Mouse (Mus musculus) cerebellum, adult 2 months (tissue): ENCODE results near the gene Fam174b. TPM values are rescaled to one million over a fixed set of nuclear protein-coding genes. Genes with fewer than 3 reads are reported as not detected.

Source experiments
- DNase-seq, 2 experiments: peaks; one replicate each; pipeline ENCODE4 v3.0.0; 2021
- H3K27ac ChIP-seq: fragments of 200-500 bp; 2 replicates; pipeline ENCODE4 v1.5.1; 2012; ENCODE audit warnings: low read length, control low read depth, inconsistent platforms; ENCODE audit not compliant: insufficient read depth
- H3K27me3 ChIP-seq: fragments of 200-500 bp; 2 replicates; pipeline ENCODE4 v1.6.1; 2012; ENCODE audit warnings: inconsistent platforms, mild to moderate bottlenecking, low read length, moderate library complexity; ENCODE audit not compliant: control insufficient read depth, insufficient read depth
- H3K4me1 ChIP-seq: fragments of 200-500 bp; 2 replicates; pipeline ENCODE4 v1.6.1; 2011; ENCODE audit warnings: low read length; ENCODE audit not compliant: control insufficient read depth, insufficient read depth
- H3K4me3 ChIP-seq: fragments of 200-500 bp; replicated peaks from 2 replicates; pipeline ENCODE3; 2011; ENCODE audit warnings: mild to moderate bottlenecking, low read depth, low read length, control low read depth; ENCODE audit not compliant: insufficient read depth
- CTCF ChIP-seq: fragments of 200-500 bp; IDR thresholded peaks from 2 replicates; pipeline ENCODE4 v1.5.1; 2011; ENCODE audit warnings: low read depth, mild to moderate bottlenecking, control low read depth, low read length, moderate library complexity, borderline replicate concordance; ENCODE audit not compliant: insufficient read depth
- POLR2A ChIP-seq: fragments of 200-500 bp; IDR thresholded peaks from 2 replicates; pipeline ENCODE4 v1.6.1; 2011; ENCODE audit warnings: low read length, control low read depth, borderline replicate concordance; ENCODE audit not compliant: insufficient read depth
- WGBS: fragments of 180-500 bp; shearing (Covaris S2); methylation state at CpG from one replicate; pipeline ENCODE4 v1.1.7; 2018; 5-methylcytosine and 5-hydroxymethylcytosine counted together
- polyA plus RNA-seq: library from polyadenylated mRNA; depleted of rRNA; stranded (reverse); fragments of >200 nt; gene quantifications from 2 replicates; pipeline ENCODE4 v1.2.3, GENCODE M21; 2012

Gene Fam174b
- polyA plus RNA-seq, 1 experiment = 25.1 TPM

- Histone ChIP-seq H3K4me1 (no peaks in the 10 kb centered on the region), H3K4me3 (no peak overlapping the region), H3K27me3 (peaks cover 1% of the 10 kb centered on the region; the same call in 1 of the 2 replicates), H3K27ac (no peak overlapping the region)
- TF ChIP-seq CTCF (no peak), POLR2A (no peak)
- WGBS = 84% methylated on average over 8 of the region's 8 CpGs
- no peak for DNase-seq
Measured at GRCm38 (mm10) chr7:73743144-73743543, 3.0 kb downstream of the Fam174b start.

- 84% methylated on average over 10 of the region's 10 CpGs for WGBS
- TF ChIP-seq POLR2A (no peak), CTCF (no peak)
- H3K27me3 ChIP-seq = peaks cover 1% of the 10 kb centered on the region; the same call in 1 of the 2 replicates
Measured at GRCm38 (mm10) chr7:73743831-73744370, 3.8 kb downstream of the Fam174b start.

GRCm38 (mm10) chr7:73745903-73746302 is 5.8 kb downstream of the Fam174b start:
- H3K4me1 ChIP-seq = no peaks in the 10 kb centered on the region
- TF ChIP-seq POLR2A (no peak), CTCF (no peak)
- no peak for DNase-seq
- WGBS = 49% methylated on average over 5 of the region's 5 CpGs
- H3K27me3 ChIP-seq = no peaks in the 10 kb centered on the region
- H3K27ac ChIP-seq = no peak overlapping the region
- no peak overlapping the region for H3K4me3 ChIP-seq

More at GRCm38 (mm10) chr7:73743831-73744370, 3.8 kb downstream of the Fam174b start:
- no peak for DNase-seq
- H3K4me1 ChIP-seq = no peaks in the 10 kb centered on the region
- H3K4me3 ChIP-seq = no peak overlapping the region
- H3K27ac ChIP-seq = no peak overlapping the region

DNA sequence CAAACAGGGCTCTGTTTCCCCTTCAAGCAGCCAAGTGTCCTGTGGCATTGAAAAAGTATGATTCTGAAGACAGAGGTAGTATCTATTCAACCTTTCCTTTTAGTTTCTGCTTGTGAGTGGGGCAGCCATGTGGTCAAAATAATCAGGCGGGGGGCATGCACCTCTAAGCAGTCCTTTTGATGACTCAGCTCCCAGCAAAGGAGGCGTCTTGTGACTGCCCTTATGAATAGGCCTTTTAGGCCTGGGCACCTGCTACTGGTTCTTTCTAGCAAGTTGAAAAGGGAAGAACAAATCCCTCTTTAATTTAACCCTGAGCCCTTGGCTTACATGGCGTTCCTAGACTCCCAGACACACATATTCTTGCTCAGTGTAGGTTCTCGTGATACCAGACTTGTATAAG is 6.7 kb downstream of the Fam174b start:
- Histone ChIP-seq H3K27me3 (no peaks in the 10 kb centered on the region), H3K4me3 (no peak overlapping the region), H3K27ac (no peak overlapping the region), H3K4me1 (no peaks in the 10 kb centered on the region)
- 84% methylated on average over 4 of the region's 4 CpGs for WGBS
- TF ChIP-seq POLR2A = no peak
- no peak for TF ChIP-seq CTCF
- no peak for DNase-seq

DNA sequence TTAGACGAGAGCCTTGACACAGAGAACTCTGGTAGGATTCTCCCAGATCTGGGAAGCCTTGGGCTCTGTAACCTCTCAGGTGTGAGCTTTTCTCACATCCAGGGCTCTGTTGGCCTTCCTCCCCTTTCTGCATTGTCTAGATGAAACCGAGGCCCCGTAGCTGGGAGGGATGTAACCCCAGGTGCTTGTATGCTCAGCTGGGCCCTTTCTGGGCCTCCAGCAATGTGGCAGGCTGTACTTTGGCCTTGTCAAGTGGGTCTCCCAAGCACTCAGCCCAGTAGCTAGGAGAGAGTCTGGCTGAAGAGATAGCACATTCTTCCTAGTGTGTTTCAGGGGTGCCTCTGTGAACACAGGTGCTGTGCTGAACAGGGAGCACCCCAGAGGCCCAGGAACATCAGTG is 7.4 kb downstream of the Fam174b start:
- no peaks in the 10 kb centered on the region for H3K4me1 ChIP-seq
- 92% methylated on average over 3 of the region's 3 CpGs for WGBS
- DNase-seq = no peak

GRCm38 (mm10) chr7:73748437-73749108 is 8.5 kb downstream of the Fam174b start:
- Histone ChIP-seq H3K4me1 (no peaks in the 10 kb centered on the region), H3K27ac (no peak overlapping the region), H3K4me3 (no peak overlapping the region), H3K27me3 (no peaks in the 10 kb centered on the region)
- WGBS = 95% methylated on average over 5 of the region's 5 CpGs
- no peak for DNase-seq
- no peak for TF ChIP-seq POLR2A
- TF ChIP-seq CTCF = no peak

More for the DNA sequence above, 7.4 kb downstream of the Fam174b start:
- no peak overlapping the region for H3K27ac ChIP-seq
- no peaks in the 10 kb centered on the region for H3K27me3 ChIP-seq
- no peak for TF ChIP-seq POLR2A
- TF ChIP-seq CTCF = no peak
- no peak overlapping the region for H3K4me3 ChIP-seq

DNA sequence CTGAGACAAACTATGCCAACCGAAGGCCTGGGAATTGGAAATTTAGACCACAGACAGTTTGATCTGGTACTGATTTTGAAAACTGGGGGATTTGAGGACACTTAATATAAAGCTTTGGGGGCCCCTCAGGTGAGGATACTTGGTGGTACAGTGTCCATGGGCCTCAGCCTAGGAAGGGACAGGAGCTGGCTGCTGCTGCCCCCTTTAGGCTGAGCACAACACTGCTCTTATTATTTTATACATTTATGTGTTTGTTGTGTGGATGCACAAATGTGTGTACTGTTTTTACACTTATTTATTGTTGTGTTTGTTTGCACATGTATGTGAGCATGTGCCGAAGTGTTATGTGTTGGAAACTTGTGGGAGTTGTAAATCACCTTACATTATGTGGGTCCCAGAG is 9.2 kb downstream of the Fam174b start:
- WGBS = 94% methylated on average over 2 of the region's 2 CpGs

GRCm38 (mm10) chr7:73749983-73750382 is 9.9 kb downstream of the Fam174b start:
- Histone ChIP-seq H3K4me3 (no peak overlapping the region), H3K4me1 (no peaks in the 10 kb centered on the region), H3K27me3 (no peaks in the 10 kb centered on the region), H3K27ac (no peak overlapping the region)
- DNase-seq = no peak
- WGBS = 88% methylated on average over 7 of the region's 7 CpGs
- TF ChIP-seq POLR2A (no peak), CTCF (no peak)

More for the DNA sequence above, 9.2 kb downstream of the Fam174b start:
- no peak for TF ChIP-seq POLR2A
- no peak for TF ChIP-seq CTCF
- no peak overlapping the region for H3K4me3 ChIP-seq
- H3K4me1 ChIP-seq = no peaks in the 10 kb centered on the region
- DNase-seq = no peak
- H3K27me3 ChIP-seq = no peaks in the 10 kb centered on the region
- H3K27ac ChIP-seq = no peak overlapping the region
